Mouse (Mus musculus): ENCODE results near the gene Il12a.

GRCm38 (mm10) chr3:68695321-68695720, 4.9 kb downstream of the Il12a start:
- no peak for TF ChIP-seq POLR2A (IDR thresholded peaks at IDR 0.05; ENCODE audit: extremely low read depth, insufficient read depth, low read length)
- no peak for TF ChIP-seq CTCF (IDR thresholded peaks at IDR 0.05; ENCODE audit: low read depth, low read length)

Measured in liver, adult 2 months (tissue).